Mouse (Mus musculus) megakaryocyte-erythroid progenitor cell, adult 5 weeks (primary cell): Measurements from ENCODE around the gene Olfr907. TPM values are rescaled to one million over a fixed set of nuclear protein-coding genes. Genes with fewer than 3 reads are reported as not detected.

Source experiments
- polyA plus RNA-seq: library from polyadenylated mRNA; stranded (reverse); fragments of >175 nt; gene quantifications from 2 replicates; pipeline ENCODE4 v1.2.3, GENCODE M21; 2012

The Olfr907 gene
- polyA plus RNA-seq = not detected in 2 replicates

GRCm38 (mm10) chr9:38495501-38495900 lies at the start of gene Olfr907:
Olfr907 (plus strand) TSS chr9:38495801.

GRCm38 (mm10) chr9:38447352-38447751 lies 48.2 kb upstream of the Olfr907 start, which contains the start of gene Olfr902:
Olfr902 (plus strand) TSS chr9:38447652.

GRCm38 (mm10) chr9:38462844-38463243 lies 32.8 kb upstream of the Olfr907 start, which contains the start of gene Olfr904:
Olfr904 (plus strand) TSS chr9:38463144.

GRCm38 (mm10) chr9:38470807-38471206 lies 24.8 kb upstream of the Olfr907 start, which contains the start of gene Olfr905:
Olfr905 (plus strand) TSS chr9:38471107.

GRCm38 (mm10) chr9:38486785-38487184 lies 8.8 kb upstream of the Olfr907 start, which contains the start of gene Olfr906:
Olfr906 (plus strand) TSS chr9:38487085.

GRCm38 (mm10) chr9:38521280-38521679 lies 25.7 kb downstream of the Olfr907 start, which contains the start of gene Olfr911-ps1:
Olfr911-ps1 (plus strand) TSS chr9:38521580.

GRCm38 (mm10) chr9:38537549-38537948 lies 41.9 kb downstream of the Olfr907 start, which contains the start of gene Olfr910:
Olfr910 (plus strand) TSS chr9:38537849.

Other genes with a start within 250 kb of the Olfr907 start
- gene Olfr143, start 243.0 kb upstream of the Olfr907 start, polyA plus RNA-seq = not detected in 2 replicates
- not detected in 2 replicates for gene Olfr895, start 227.9 kb upstream of the Olfr907 start, polyA plus RNA-seq
- gene Olfr896-ps1, start 204.7 kb upstream of the Olfr907 start, polyA plus RNA-seq = not detected in 2 replicates
- gene Olfr25, start 166.7 kb upstream of the Olfr907 start, polyA plus RNA-seq = 0.02 TPM in 1 of 2 replicates, not detected in the other
- gene Olfr898, start 147.4 kb upstream of the Olfr907 start, polyA plus RNA-seq = 0.03 and 0.04 TPM in 2 replicates
- gene Olfr250, start 128.9 kb upstream of the Olfr907 start, polyA plus RNA-seq = not detected in 2 replicates
- not detected in 2 replicates for gene Olfr251, start 118.7 kb upstream of the Olfr907 start, polyA plus RNA-seq
- gene Olfr147, start 94.1 kb upstream of the Olfr907 start, polyA plus RNA-seq = not detected in 2 replicates
- gene Olfr901, start 66.3 kb upstream of the Olfr907 start, polyA plus RNA-seq = not detected in 2 replicates
- gene Olfr902, start 48.1 kb upstream of the Olfr907 start, polyA plus RNA-seq = not detected in 2 replicates
- 0.02 TPM in 1 of 2 replicates, not detected in the other for gene Olfr904, start 32.7 kb upstream of the Olfr907 start, polyA plus RNA-seq
- not detected in 2 replicates for gene Olfr905, start 24.7 kb upstream of the Olfr907 start, polyA plus RNA-seq
- not detected in 2 replicates for gene Olfr906, start 8.7 kb upstream of the Olfr907 start, polyA plus RNA-seq
- gene Olfr911-ps1, start 25.8 kb downstream of the Olfr907 start, polyA plus RNA-seq = not detected in 2 replicates
- not detected in 2 replicates for gene Olfr910, start 42.0 kb downstream of the Olfr907 start, polyA plus RNA-seq
- not detected in 2 replicates for gene Olfr912, start 84.4 kb downstream of the Olfr907 start, polyA plus RNA-seq
- gene Olfr913, start 97.0 kb downstream of the Olfr907 start, polyA plus RNA-seq = not detected in 2 replicates
- gene Olfr914, start 109.3 kb downstream of the Olfr907 start, polyA plus RNA-seq = not detected in 2 replicates
- gene Olfr916, start 164.1 kb downstream of the Olfr907 start, polyA plus RNA-seq = not detected in 2 replicates
- not detected in 2 replicates for gene Olfr917, start 170.0 kb downstream of the Olfr907 start, polyA plus RNA-seq
- not detected in 2 replicates for gene Olfr918, start 178.8 kb downstream of the Olfr907 start, polyA plus RNA-seq
- gene Olfr919, start 207.9 kb downstream of the Olfr907 start, polyA plus RNA-seq = not detected in 2 replicates
- gene Vwa5a, start 222.5 kb downstream of the Olfr907 start, polyA plus RNA-seq = 0.67 and 1.2 TPM in 2 replicates